Mouse (Mus musculus) embryonic facial prominence, embryonic 12.5 days (tissue): ENCODE results near the gene Fsd1l. TPM values are rescaled to one million over a fixed set of nuclear protein-coding genes. Genes with fewer than 3 reads are reported as not detected.

Experiments used
- ATAC-seq: fragments of 200-750 bp; cut with Nextera tagmentation; 2 replicates; pipeline ENCODE4 v1.8.0; 2017; ENCODE audit not compliant: insufficient number of reproducible peaks, insufficient read depth, low FRiP score, low TSS enrichment
- H3K27ac ChIP-seq: fragments of 300-500 bp; sonication (generic); 2 replicates; pipeline ENCODE4 v1.5.1; 2016; ENCODE audit warnings: mild to moderate bottlenecking
- H3K27me3 ChIP-seq: fragments of 300-500 bp; sonication (generic); 2 replicates; pipeline ENCODE4 v1.6.1; 2016; ENCODE audit warnings: mild to moderate bottlenecking, moderate library complexity
- H3K36me3 ChIP-seq: fragments of 300-500 bp; sonication (generic); 2 replicates; pipeline ENCODE4 v1.6.1; 2016; ENCODE audit warnings: mild to moderate bottlenecking
- H3K4me1 ChIP-seq: fragments of 300-500 bp; sonication (generic); 2 replicates; pipeline ENCODE4 v1.6.1; 2016
- H3K4me2 ChIP-seq: fragments of 300-500 bp; sonication (generic); replicated peaks from 2 replicates; pipeline ENCODE4 v1.6.1; 2016; ENCODE audit warnings: mild to moderate bottlenecking, moderate library complexity
- H3K4me3 ChIP-seq: fragments of 300-500 bp; sonication (generic); 2 replicates; pipeline ENCODE4 v1.5.1; 2016; ENCODE audit warnings: mild to moderate bottlenecking
- H3K9ac ChIP-seq: fragments of 300-500 bp; sonication (generic); 2 replicates; pipeline ENCODE4 v1.6.1; 2016; ENCODE audit warnings: mild to moderate bottlenecking, moderate library complexity
- H3K9me3 ChIP-seq: fragments of 300-500 bp; sonication (generic); 2 replicates; pipeline ENCODE4 v1.6.1; 2016; ENCODE audit warnings: mild to moderate bottlenecking, moderate library complexity
- WGBS: fragments of 180-500 bp; shearing (Covaris S2); methylation state at CpG from one replicate; pipeline ENCODE4 v1.1.7; 2016; 5-methylcytosine and 5-hydroxymethylcytosine counted together
- polyA plus RNA-seq: library from polyadenylated mRNA; unstranded; fragments of >200 nt; fragmentation: Nextera tagmentation; extraction: Ambion mirVana; gene quantifications from 2 replicates; pipeline ENCODE4 v1.2.1, GENCODE M21; 2016

Gene Fsd1l
- polyA plus RNA-seq, 1 experiment from 2014 or later = 17.1 TPM

DNA sequence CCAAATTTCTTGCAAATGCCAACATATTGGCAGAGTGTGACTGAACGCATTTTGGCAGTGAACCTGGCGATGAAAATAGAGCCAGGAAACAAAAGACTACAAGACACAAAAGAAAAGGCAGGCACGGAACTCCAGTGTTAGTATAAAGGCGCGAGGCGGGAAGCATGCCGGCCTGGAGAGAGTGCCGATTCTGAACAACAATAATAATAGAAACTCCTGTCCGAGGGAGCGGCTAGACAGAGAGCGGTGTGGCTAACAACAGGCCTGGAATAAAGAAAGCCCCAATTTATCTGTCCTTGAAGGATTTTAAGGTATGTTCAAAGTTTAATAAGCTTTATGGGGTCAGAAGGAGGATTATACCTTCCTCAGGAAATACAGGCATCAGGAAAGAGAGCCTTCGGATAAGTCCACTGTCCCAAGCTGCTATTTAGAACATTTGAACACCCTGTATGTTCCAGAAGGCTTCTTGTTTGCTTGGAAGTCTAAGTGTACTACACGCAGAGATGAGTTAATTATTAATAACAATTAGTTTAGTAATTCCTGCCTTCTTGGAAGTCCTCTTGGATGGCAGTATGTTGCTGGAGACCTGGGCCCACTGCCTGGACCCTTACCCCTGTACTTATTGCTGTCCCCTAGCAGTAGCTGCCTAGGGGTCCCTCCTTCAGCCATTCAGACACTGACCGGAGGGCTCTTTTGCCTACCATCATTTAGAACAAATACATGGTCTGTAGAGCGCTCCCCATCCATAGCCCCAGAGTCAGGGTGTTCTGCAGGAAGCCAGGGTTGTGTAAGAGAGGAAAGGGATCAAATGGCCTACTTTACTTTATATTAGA, 35.0 kb upstream of the Fsd1l start:
- no peaks in the 10 kb centered on the region for H3K27me3 ChIP-seq
- no peak overlapping the region for H3K9ac ChIP-seq
- H3K4me3 ChIP-seq = no peak overlapping the region
- H3K36me3 ChIP-seq = no peaks in the 10 kb centered on the region
- H3K4me1 ChIP-seq = peaks cover 8% of the 10 kb centered on the region; the same call in 1 of the 2 replicates
- no peak overlapping the region for H3K27ac ChIP-seq
- H3K4me2 ChIP-seq = no peak overlapping the region
- WGBS = 82% methylated on average over 15 of the region's 15 CpGs
- ATAC-seq = no peak
- H3K9me3 ChIP-seq = no peaks in the 10 kb centered on the region

DNA sequence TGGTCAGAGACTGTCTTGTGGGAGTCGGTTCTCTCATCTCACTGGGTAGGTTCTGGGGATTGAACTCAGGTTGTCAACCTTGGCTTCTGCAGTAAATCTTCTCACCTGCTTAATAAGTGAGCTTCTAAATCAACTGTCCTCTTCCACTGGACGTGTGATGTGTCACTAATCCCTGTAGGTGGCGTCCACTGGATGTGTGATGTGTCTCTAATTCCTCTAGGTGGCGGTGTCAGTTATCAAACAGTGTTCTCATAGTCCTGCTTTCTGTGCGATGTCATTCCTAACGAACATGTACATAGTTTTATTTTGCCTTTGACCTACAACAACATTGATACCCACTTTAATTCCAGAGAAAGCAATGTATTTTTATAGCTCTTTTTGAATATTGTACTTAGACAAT, 30.8 kb upstream of the Fsd1l start:
- no peaks in the 10 kb centered on the region for H3K4me1 ChIP-seq
- WGBS = 46% methylated on average over 6 of the region's 6 CpGs
- H3K27me3 ChIP-seq = no peaks in the 10 kb centered on the region
- no peaks in the 10 kb centered on the region for H3K9me3 ChIP-seq
- no peak overlapping the region for H3K9ac ChIP-seq
- no peak overlapping the region for H3K27ac ChIP-seq
- H3K4me2 ChIP-seq = no peak overlapping the region
- no peaks in the 10 kb centered on the region for H3K36me3 ChIP-seq
- H3K4me3 ChIP-seq = no peak overlapping the region
- no peak for ATAC-seq

DNA sequence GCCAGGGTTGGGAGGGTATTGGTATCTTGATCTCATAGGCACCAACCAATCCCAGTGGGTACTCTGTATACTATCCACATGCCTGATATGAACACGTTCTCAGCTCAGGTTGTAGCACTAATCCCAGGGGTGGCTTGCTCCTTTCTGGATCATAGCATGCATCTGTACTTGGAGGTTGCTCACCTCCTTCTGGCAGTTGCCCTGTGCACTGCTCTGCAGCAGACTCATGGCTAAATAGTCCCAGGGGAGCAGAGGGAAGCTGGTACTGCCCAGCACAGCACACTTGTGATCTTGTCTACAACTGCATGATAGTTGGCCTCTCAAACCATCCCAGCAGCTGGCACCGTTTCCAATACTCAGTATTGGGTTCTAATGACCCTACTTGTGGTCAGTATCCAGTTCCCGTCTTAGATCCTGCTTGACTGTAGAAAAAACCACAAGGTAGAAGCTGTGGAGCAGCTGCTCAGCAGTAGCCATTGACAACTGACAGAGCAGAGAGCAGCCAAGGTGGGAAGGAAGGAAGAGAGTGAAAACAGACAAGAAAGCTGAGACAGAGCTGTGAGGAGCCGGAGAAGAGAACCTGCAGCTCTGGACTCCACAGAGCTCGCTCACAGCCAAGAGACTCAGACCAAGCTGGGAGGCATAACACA, 16.6 kb upstream of the Fsd1l start:
- 91% methylated on average over 5 of the region's 5 CpGs for WGBS
- H3K4me3 ChIP-seq = no peak overlapping the region
- no peak for ATAC-seq

DNA sequence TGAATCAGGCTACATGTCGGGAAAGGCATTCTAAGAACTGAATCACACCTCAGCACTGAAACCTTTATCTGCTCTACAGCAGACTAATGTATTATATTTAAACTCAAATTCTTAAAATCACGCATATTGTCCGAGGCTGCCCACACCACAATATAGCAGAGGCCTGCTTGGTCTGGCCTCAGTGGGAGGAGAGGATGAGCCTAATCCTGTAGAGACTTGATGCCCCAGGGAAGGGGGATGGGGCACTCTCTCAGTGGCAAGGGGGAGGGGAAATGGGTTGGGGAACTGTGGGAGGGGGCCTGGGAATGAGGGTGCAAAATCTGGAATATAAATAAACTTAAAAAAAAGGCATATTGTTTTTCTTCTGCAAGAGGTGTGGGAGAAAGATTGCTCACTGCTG, 13.3 kb upstream of the Fsd1l start:
- H3K9ac ChIP-seq = no peak overlapping the region
- no peaks in the 10 kb centered on the region for H3K4me1 ChIP-seq
- no peaks in the 10 kb centered on the region for H3K36me3 ChIP-seq
- no peak overlapping the region for H3K27ac ChIP-seq
- H3K4me2 ChIP-seq = no peak overlapping the region
- no peaks in the 10 kb centered on the region for H3K9me3 ChIP-seq
- H3K4me3 ChIP-seq = no peak overlapping the region
- no peaks in the 10 kb centered on the region for H3K27me3 ChIP-seq
- 42% methylated on average over 3 of the region's 3 CpGs for WGBS
- no peak for ATAC-seq

More for the DNA sequence above, 16.6 kb upstream of the Fsd1l start:
- Histone ChIP-seq H3K27ac (no peak overlapping the region), H3K4me1 (no peaks in the 10 kb centered on the region), H3K9ac (no peak overlapping the region), H3K36me3 (no peaks in the 10 kb centered on the region), H3K4me2 (no peak overlapping the region), H3K9me3 (no peaks in the 10 kb centered on the region), H3K27me3 (no peaks in the 10 kb centered on the region)

DNA sequence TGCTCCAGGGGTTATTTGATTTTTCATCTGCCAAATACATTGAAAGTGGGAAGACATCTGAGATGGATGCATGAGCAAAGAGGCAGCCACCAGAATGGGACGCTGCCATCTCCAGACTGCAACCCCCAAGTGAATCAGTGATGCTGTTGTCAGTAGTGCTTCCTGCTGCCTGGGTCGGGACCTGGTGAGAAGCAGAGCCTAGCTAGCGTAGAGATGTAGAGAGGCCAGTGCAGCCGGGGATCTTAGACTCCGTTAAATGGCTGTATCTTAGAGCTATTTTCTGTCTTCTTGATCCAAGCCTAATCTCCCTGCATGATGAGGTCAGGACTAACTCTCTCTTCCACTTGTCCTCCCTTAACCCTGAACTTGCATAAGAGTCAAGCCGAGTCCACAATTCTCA, 11.2 kb upstream of the Fsd1l start:
- no peak overlapping the region for H3K9ac ChIP-seq
- WGBS = 80% methylated on average over 6 of the region's 6 CpGs
- H3K27ac ChIP-seq = no peak overlapping the region
- H3K4me3 ChIP-seq = no peak overlapping the region
- no peak for ATAC-seq
- no peaks in the 10 kb centered on the region for H3K4me1 ChIP-seq
- H3K36me3 ChIP-seq = no peaks in the 10 kb centered on the region
- no peaks in the 10 kb centered on the region for H3K27me3 ChIP-seq
- H3K4me2 ChIP-seq = no peak overlapping the region
- H3K9me3 ChIP-seq = no peaks in the 10 kb centered on the region

DNA sequence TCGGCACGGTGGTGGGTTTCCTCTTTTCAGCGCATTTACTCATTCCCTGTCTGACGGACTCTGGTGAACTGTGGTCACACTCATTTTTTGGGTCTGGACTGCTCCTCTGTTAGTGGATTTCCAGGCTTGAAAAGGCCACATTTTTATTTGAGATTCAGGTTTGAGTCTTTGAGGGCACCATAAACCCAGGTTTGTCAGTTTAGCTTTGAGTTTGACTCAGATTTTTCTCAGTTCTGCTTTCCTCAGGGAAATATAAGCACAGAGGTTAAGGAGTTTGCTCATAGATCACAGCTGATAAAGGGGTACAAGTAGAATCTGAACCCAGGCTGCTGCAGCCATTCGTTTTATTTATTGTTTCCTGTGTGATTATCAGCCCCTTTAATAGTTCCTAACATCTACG, 10.2 kb upstream of the Fsd1l start:
- Histone ChIP-seq H3K36me3 (no peaks in the 10 kb centered on the region), H3K4me1 (no peaks in the 10 kb centered on the region), H3K4me2 (no peak overlapping the region), H3K27ac (no peak overlapping the region), H3K9me3 (no peaks in the 10 kb centered on the region), H3K9ac (no peak overlapping the region), H3K4me3 (no peak overlapping the region), H3K27me3 (no peaks in the 10 kb centered on the region)
- no peak for ATAC-seq
- 62% methylated on average over 6 of the region's 6 CpGs for WGBS

DNA sequence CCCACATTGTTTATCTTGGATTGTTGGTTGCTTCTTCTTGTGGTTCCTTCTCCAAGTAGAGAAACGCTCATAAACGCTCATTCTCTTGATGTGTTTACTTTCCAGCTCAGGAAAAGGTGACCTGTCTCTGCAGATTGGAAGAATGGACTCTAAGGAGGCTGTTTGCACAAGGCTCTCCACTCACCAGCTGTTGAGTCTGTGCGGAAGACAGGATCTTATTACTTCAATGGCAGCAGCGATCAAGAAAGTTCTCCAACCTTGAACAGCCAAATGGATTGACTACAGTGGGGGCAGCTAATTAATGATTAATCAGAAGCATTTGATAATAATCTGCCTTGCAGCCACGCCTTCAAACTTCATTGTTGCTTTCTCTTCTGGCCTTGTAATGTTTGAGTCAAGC, 9.8 kb upstream of the Fsd1l start:
- no peak for ATAC-seq
- H3K9me3 ChIP-seq = no peaks in the 10 kb centered on the region
- H3K36me3 ChIP-seq = no peaks in the 10 kb centered on the region
- WGBS = 81% methylated on average over 5 of the region's 5 CpGs
- no peaks in the 10 kb centered on the region for H3K27me3 ChIP-seq
- no peaks in the 10 kb centered on the region for H3K4me1 ChIP-seq
- H3K9ac ChIP-seq = no peak overlapping the region
- no peak overlapping the region for H3K27ac ChIP-seq
- H3K4me2 ChIP-seq = no peak overlapping the region
- no peak overlapping the region for H3K4me3 ChIP-seq

DNA sequence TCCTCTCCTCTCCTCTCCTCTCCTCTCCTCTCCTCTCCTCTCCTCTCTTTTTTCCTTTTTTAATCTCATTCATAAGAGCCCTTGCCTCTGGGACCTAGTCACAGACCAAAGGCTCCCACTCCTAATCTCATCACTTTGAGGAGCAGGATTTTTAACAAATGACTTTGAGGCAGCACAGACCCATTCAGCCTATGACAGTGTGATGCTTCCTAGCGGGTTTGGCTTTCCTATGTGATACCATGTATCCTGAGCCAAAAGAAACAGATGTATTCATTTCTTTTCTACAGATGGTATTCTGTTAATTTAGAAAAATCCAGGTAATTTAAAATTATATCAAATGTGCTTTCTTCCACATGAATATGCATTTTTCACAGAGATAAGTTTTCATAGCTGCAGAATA, 7.6 kb upstream of the Fsd1l start:
- Histone ChIP-seq H3K4me1 (no peaks in the 10 kb centered on the region), H3K9me3 (no peaks in the 10 kb centered on the region), H3K36me3 (no peaks in the 10 kb centered on the region), H3K4me3 (no peak overlapping the region), H3K27ac (no peak overlapping the region), H3K9ac (no peak overlapping the region), H3K27me3 (no peaks in the 10 kb centered on the region), H3K4me2 (no peak overlapping the region)
- no peak for ATAC-seq
- 87% methylated on average over 1 of the region's 1 CpGs for WGBS

- Histone ChIP-seq H3K9me3 (no peaks in the 10 kb centered on the region), H3K4me3 (no peak overlapping the region), H3K36me3 (no peaks in the 10 kb centered on the region), H3K4me2 (no peak overlapping the region), H3K4me1 (no peaks in the 10 kb centered on the region), H3K27ac (no peak overlapping the region), H3K9ac (no peak overlapping the region), H3K27me3 (no peaks in the 10 kb centered on the region)
- ATAC-seq = no peak
- WGBS = 63% methylated on average over 4 of the region's 4 CpGs
Observed at GRCm38 (mm10) chr4:53624816-53625215, 6.5 kb upstream of the Fsd1l start.

GRCm38 (mm10) chr4:53625263-53625662, 6.0 kb upstream of the Fsd1l start:
- ATAC-seq = no peak
- Histone ChIP-seq H3K27me3 (no peaks in the 10 kb centered on the region), H3K9ac (no peak overlapping the region), H3K27ac (no peak overlapping the region), H3K4me2 (no peak overlapping the region), H3K4me1 (no peaks in the 10 kb centered on the region), H3K4me3 (no peak overlapping the region), H3K36me3 (no peaks in the 10 kb centered on the region), H3K9me3 (no peaks in the 10 kb centered on the region)
- 83% methylated on average over 3 of the region's 3 CpGs for WGBS

GRCm38 (mm10) chr4:53628924-53629323, 2.3 kb upstream of the Fsd1l start:
- H3K4me1 ChIP-seq = peaks cover 6% of the 10 kb centered on the region; the same call in 1 of the 2 replicates
- no peaks in the 10 kb centered on the region for H3K36me3 ChIP-seq
- no peak overlapping the region for H3K4me2 ChIP-seq
- H3K9me3 ChIP-seq = no peaks in the 10 kb centered on the region
- no peak overlapping the region for H3K9ac ChIP-seq
- no peak for ATAC-seq
- WGBS = 49% methylated on average over 4 of the region's 4 CpGs
- no peak overlapping the region for H3K27ac ChIP-seq
- H3K27me3 ChIP-seq = no peaks in the 10 kb centered on the region
- no peak overlapping the region for H3K4me3 ChIP-seq

GRCm38 (mm10) chr4:53630963-53631315, 332 bp upstream of the Fsd1l start:
- peaks cover 6% of the 10 kb centered on the region; the same call in 1 of the 2 replicates for H3K4me1 ChIP-seq

More at GRCm38 (mm10) chr4:53630963-53631315, 332 bp upstream of the Fsd1l start:
- Histone ChIP-seq H3K9ac (peak overlapping the region; percentile 81), H3K36me3 (no peaks in the 10 kb centered on the region), H3K27ac (no peak overlapping the region), H3K4me2 (peak overlapping the region; percentile 63), H3K4me3 (peak overlapping the region; percentile 84), H3K9me3 (no peaks in the 10 kb centered on the region), H3K27me3 (no peaks in the 10 kb centered on the region)
- 8% methylated on average over 12 of the region's 12 CpGs for WGBS
- ATAC-seq = no peak; the same call in 1 of the 2 replicates
